Mouse (Mus musculus) layer of hippocampus, adult 2 months (tissue): ENCODE results near the gene Has1. TPM values are rescaled to one million over a fixed set of nuclear protein-coding genes. Genes with fewer than 3 reads are reported as not detected.
"Not testable (repeated sequence)": the region's sequence is repeated elsewhere in the genome, so short reads cannot be mapped to it uniquely, and the experiment has no call there.

Source experiments
- DNase-seq, 2 experiments: peaks; one replicate each; pipeline ENCODE4 v3.0.0; 2022; ENCODE audit warnings: low spot score in 2 of 2
- H3K27ac ChIP-seq: fragments of 200-600 bp; 2 replicates; pipeline ENCODE4 v1.8.1; 2022
- H3K4me3 ChIP-seq: fragments of 200-600 bp; 2 replicates; pipeline ENCODE4 v1.8.1; 2022; ENCODE audit warnings: mild to moderate bottlenecking
- CTCF ChIP-seq: fragments of 200-600 bp; conservative IDR thresholded peaks from 2 replicates; pipeline ENCODE4 v1.8.1; 2022; ENCODE audit warnings: antibody characterized with exemption, mild to moderate bottlenecking, moderate library complexity
- total RNA-seq, 2 experiments: library from RNA; stranded (reverse); gene quantifications; 2 replicates each; pipeline ENCODE4 v1.2.3; 2021

The Has1 gene
- total RNA-seq, 2 experiments from 2014 or later, result 0.25 to 0.56 TPM

- no peak overlapping the region for H3K27ac ChIP-seq
- no peak for TF ChIP-seq CTCF
- H3K4me3 ChIP-seq, result no peak overlapping the region
- DNase-seq, result no peak
Measured at GRCm38 (mm10) chr17:17862360-17862759, 7.4 kb upstream of the Has1 start.

- DNase-seq, result no peak
- H3K4me3 ChIP-seq, result no peak overlapping the region
- H3K27ac ChIP-seq, result no peak overlapping the region
- TF ChIP-seq CTCF, result peak; percentile 35
Measured at GRCm38 (mm10) chr17:17860110-17860509, 5.1 kb upstream of the Has1 start.

DNA sequence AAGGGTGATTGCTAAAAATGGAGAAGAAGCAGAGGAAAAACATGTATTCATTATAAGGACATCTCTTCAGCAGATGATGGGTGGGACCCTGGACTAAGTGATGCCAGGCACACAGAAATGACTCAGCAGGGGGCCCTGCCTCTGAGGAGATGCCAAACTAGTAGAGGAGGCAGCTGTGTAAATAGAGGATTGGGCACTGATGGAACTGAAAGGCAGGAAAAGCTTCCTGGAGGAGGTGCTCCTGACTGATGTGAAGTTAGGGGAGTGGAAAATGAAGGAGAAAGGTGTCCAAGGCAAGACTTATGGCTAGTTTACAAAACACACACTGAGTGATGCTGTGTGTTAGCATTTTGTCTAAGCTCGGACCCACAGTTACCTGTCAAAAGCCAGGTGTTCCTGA is 2.4 kb upstream of the Has1 start:
- no peak overlapping the region for H3K4me3 ChIP-seq
- TF ChIP-seq CTCF, result no peak
- no peak overlapping the region for H3K27ac ChIP-seq
- DNase-seq, result no peak

- no peak for TF ChIP-seq CTCF
Measured at GRCm38 (mm10) chr17:17856612-17857011, 1.6 kb upstream of the Has1 start.

DNA sequence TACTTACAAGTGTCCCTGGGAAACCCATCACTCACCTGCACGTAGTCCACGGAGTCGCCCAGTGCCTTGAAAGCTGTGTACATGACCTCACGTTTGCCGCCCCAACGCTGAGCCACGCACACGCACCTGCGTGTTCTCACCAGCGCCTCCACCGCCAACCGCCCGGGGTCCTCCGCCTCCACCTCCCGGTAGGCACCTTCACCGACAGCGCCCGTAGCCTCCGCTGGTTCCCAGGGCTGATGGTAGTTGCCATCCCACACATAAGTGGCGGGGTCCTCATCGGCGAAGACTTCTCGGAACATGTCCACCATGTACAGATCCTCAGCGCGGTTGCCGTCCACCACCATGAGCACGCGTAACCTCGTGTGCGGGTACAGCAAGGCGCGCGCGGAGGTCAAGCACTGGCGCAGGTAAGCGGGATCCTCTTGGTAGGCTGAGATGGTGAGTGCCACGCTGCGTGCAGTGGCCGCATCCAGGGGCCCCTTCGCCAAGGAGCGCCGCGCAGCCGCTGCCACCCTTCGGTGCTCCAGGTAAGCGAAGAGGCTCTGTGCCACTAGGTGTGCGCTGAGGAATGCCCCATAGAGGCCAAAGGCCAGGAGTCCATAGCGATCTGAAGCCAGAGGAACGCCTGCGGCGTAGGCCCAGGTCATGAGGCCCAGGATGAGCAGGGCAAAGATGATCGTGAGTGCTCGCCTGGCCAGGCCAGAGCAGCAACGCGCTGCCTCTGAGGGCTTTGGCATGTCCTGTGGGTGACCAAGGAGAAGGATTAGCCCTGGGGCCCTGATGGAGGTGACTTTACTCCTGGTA is 4.9 kb downstream of the Has1 start:
- DNase-seq, result no peak
- Histone ChIP-seq H3K27ac (no peak overlapping the region), H3K4me3 (peak overlapping the region; percentile 44)
- TF ChIP-seq CTCF, result no peak

More at GRCm38 (mm10) chr17:17856612-17857011, 1.6 kb upstream of the Has1 start:
- no peak overlapping the region for H3K4me3 ChIP-seq
- H3K27ac ChIP-seq, result no peak overlapping the region
- no peak for DNase-seq

- Histone ChIP-seq H3K27ac (no peak overlapping the region), H3K4me3 (no peak overlapping the region)
- TF ChIP-seq CTCF, result no peak
- DNase-seq, result no peak
Measured at GRCm38 (mm10) chr17:17848988-17849387, 6.0 kb downstream of the Has1 start.

DNA sequence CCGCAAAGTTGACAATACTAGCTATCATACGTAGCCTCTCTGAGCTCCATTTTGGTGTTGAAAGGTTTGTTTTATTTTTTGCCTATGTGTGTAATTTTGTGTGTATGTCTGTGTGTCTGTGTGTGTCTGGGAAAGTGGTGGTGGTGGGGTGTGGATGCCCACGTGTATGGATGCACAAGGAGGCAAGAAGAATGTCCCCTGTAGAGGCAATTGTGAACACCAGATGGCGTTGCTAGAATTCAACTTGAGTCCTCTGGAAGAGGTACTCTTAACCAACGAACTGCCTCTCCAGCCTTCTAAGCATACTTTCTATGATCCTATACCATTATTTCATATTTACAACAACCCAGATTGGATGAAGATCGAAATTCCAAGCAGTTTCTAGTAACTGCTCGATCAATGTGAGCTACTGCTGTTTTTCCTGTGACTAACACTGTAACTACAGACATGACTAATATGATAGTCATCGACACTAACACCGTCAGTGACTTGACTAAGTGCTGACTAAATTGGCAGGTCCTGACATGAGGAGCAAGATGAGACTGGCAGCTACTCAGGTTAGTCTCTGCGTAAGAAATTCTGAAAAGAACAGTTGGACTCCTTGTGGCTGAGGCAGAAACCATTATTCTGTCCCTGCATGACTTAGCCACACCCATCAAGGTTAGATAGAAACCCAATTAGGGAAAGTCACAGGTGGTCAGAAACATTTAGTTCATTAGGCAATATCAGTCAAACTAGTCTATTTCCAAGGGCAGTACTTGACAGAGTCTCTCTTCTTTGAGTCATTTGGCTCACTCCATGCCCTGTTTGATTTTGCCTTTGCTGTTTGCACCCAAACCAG is 9.6 kb downstream of the Has1 start:
- Histone ChIP-seq H3K4me3 (no peak overlapping the region), H3K27ac (no peak overlapping the region)
- no peak for DNase-seq
- TF ChIP-seq CTCF, result peak; percentile 68

GRCm38 (mm10) chr17:17844606-17845005 is 10.4 kb downstream of the Has1 start:
- not testable (repeated sequence) for H3K4me3 ChIP-seq, H3K27ac ChIP-seq, DNase-seq

GRCm38 (mm10) chr17:17843534-17844261 is 11.3 kb downstream of the Has1 start:
- no peak for TF ChIP-seq CTCF
- Histone ChIP-seq H3K4me3 (no peak overlapping the region), H3K27ac (no peak overlapping the region)
- no peak for DNase-seq

DNA sequence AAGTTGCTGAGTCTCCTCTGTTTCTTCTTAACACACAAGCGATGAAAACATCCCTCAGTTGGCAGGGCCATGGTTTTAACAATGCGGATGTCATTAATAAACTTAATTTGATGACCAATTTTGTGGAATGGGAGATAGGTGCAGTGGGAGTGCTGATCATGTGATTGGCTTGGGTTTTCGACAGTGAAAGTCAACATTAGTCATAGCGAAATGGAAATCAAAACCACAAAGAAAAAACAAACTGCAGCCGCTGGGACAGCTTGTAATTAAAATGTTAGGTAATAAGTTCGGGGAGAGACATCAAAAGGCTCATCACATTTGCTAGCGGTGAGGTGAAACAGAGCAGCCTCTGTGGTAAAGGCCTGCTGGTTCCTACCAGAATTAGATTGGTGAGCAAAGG is 14.2 kb downstream of the Has1 start:
- no peak overlapping the region for H3K27ac ChIP-seq
- no peak overlapping the region for H3K4me3 ChIP-seq
- TF ChIP-seq CTCF, result 0 out of 2 replicates have a peak, but pooled peaks have one; percentile 4
- DNase-seq, result no peak

- no peak for TF ChIP-seq CTCF
- no peak overlapping the region; the same call in 1 of the 2 replicates for H3K4me3 ChIP-seq
- no peak overlapping the region for H3K27ac ChIP-seq
- no peak for DNase-seq
Measured at GRCm38 (mm10) chr17:17839276-17839675, 15.7 kb downstream of the Has1 start.

DNA sequence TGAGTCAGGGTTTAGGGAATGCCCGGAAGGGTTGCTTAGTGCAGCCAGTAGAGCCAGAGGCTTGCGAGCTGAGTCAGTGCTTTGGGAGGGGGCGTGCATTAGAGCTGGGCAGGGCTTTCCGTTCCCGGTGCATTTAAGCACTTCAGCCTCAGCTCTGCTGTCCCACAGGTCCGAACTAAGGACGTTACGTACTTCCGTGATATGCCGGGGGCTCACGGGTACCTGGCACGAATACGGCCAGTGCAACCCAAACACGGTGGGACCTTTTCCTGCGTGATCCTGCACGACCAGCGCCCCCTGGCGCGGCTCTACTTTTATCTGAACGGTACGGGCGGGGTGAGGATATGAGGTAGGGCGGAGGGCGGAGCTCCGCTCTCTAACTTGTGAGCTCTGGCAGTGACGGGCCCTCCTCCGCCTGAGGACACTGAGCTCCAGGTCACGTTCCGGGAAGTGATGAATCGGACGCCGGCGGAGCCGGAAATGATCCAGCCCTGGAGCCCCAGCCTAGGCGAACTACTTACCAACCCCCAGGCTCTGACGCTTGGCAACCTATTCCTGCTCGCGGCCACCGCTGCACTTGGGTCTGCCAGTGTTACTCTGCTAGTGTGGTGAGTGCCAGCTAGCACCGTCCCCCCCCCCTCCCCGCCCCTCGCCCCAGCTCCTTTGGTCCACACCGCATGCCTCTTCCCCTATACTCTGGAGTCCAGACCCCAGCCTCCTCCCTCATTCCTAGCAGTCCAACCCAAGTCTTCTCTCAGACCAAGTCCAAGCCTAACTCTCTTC is 16.9 kb downstream of the Has1 start:
- Histone ChIP-seq H3K27ac (peak overlapping the region; percentile 92), H3K4me3 (peak overlapping the region; percentile 61)
- peak; percentile 95 to 96 for DNase-seq
- TF ChIP-seq CTCF, result peak; percentile 90
